Mouse (Mus musculus) neural tube, embryonic 10.5 days (tissue): Measurements from ENCODE around the gene Hist1h2be.

Experiments
- DNase-seq: peaks from one replicate; pipeline ENCODE4 v3.0.0-alpha.2; 2017; ENCODE audit warnings: low spot score; ENCODE audit errors: extremely low spot score

The Hist1h2be gene

GRCm38 (mm10) chr13:23620733-23621531, at the start of gene Hist1h2be:
TSS of gene Hist1h2be (minus strand) at chr13:23621124.
- peak; percentile 73 for DNase-seq

DNA sequence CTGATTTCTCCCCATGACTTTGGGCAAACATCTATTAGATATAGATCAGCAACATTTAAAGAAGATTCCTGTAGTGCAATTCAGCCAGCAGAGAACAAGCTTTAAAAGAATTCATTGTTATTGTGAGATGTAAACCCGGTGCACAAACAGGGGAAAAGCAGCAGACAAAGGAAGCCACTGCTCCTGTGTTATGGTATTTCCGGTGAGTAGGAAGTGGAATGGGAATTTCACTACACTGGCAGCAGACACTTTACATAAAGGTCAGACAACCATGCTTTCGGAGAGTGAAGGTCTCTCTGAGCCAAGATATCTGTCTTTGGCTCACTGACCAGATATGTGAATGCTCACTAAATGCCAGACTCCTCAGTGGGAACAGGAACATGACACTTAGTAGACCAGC, 41.6 kb upstream of the Hist1h2be start:
- no peak for DNase-seq

DNA sequence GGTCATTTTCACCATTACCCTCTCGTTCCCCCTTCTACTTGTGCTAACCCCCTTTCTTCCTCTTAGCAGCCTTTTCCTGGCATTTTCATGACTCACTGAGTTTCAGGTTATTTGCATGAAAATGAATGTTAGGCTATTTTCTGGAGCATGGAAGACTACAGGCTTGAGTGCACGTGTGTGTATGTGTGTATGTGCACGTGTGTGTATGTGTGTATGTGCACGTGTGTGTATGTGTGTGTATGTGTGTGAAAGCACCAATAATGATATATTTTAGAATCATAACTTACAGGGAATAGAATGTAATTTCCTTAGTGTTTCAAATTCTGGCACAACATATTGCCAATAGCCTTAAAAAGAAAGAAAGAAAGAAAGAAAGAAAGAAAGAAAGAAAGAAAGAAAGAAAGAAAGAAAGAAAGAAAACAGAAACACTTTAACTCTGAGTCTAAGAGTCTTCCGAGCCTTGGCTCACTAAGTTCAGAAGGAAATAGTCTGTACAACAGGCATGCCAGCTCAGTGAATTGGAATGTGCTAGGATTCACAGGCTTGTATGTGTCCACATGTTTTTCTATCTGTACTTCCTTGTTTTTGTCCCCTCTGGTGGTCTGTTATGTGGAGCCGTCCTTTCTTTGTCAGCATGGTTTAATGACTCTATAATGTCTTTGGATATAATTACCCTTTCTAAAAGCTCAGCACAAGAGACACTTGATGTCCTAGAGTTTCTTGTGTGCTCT, 38.9 kb upstream of the Hist1h2be start:
- DNase-seq = no peak

GRCm38 (mm10) chr13:23630653-23631052, 9.7 kb upstream of the Hist1h2be start:
- DNase-seq = no peak

GRCm38 (mm10) chr13:23622861-23623450, 2.0 kb upstream of the Hist1h2be start:
- no peak for DNase-seq

DNA sequence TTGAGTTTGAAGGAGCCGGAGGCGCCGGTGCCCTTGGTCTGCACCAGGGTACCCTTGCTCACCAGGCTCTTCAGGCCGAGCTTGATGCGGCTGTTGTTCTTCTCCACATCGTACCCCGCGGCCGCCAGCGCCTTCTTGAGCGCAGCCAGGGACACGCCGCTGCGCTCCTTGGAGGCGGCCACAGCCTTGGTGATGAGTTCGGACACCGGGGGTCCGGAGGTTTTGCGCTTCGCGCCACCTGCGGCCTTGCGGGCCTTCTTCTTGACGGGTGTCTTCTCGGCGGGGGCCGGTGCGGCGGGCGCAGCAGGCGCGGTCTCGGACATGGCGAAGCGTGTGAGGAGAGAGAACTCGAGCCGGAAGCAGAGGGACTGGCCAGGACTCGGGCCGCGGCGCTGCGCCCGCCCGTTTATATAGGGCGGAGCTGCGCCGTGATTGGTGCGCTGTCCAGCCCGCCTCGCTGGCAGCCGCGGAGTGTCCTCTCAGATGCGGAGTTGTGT, 1.3 kb upstream of the Hist1h2be start, which contains the start of gene Hist1h1e:
Hist1h1e (minus strand) TSS at position 384 of the 497 bp plus-strand sequence.
- peak; percentile 92 for DNase-seq

GRCm38 (mm10) chr13:23621532-23622174, 729 bp upstream of the Hist1h2be start:
- peak; percentile 75 for DNase-seq

- no peak for DNase-seq
These were observed 730 bp downstream of the Hist1h2be start for GRCm38 (mm10) chr13:23620056-23620732.

DNA sequence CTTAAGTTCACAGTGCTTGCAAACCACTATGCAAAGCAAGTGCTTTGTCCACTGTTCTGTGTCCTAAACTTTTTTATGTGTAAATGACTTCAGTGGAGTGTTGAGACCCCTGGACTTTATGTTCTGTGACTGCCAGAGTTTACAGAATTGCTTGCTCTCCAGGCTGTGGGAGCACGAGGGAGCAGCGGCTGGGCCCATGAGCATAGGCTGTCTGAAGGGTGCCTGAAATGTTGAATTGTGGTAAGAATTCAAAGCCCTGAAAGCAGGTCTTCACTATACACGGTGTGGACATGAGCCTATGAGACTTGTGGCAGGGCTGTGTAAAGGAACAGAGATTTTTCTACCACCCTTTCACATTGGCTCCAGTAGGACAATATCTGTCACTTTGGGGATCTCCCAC, 9.3 kb downstream of the Hist1h2be start:
- no peak for DNase-seq

- no peak for DNase-seq
These were observed 10.5 kb downstream of the Hist1h2be start for GRCm38 (mm10) chr13:23610393-23610792.

- no peak for DNase-seq
These were observed 11.1 kb downstream of the Hist1h2be start for GRCm38 (mm10) chr13:23609844-23610243.

DNA sequence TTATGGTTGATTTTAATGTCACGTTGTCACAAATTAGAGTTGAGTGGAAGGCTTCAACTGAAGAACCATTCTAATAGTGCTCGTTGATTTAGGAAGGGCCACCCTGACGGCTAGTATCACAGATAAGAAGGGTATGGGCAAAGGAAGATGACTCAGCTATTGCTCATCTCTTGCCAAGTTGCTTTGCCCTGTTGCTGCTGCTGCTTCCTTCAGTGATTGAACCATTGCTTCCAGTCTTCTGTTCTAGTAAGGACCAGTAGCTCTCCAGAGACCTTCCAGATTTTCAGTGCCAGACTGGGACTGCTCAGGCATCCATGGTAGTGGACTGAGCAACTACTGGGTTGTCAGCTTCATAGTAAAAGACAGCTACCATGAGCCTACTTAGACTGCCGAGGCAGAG, 11.7 kb downstream of the Hist1h2be start:
- DNase-seq = no peak

DNA sequence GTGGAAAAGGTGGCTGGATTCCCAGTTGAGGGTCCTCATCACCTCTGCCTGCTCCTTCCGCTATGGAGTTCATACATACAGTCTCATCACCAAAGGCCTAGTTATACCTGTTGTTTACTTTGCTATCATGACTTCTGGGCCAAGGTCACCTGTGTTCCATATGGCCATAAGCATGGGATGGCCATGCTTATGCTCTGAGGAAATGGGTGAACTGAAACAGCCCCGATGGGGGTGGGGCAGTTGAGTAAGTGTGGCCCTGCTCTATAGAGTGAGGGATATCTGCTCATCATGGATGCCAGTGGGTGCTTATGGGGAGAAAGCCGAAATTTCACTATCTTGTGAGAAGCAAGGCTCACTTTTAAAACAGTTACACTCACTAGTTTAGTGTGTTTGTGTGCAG, 15.9 kb downstream of the Hist1h2be start:
- no peak for DNase-seq

DNA sequence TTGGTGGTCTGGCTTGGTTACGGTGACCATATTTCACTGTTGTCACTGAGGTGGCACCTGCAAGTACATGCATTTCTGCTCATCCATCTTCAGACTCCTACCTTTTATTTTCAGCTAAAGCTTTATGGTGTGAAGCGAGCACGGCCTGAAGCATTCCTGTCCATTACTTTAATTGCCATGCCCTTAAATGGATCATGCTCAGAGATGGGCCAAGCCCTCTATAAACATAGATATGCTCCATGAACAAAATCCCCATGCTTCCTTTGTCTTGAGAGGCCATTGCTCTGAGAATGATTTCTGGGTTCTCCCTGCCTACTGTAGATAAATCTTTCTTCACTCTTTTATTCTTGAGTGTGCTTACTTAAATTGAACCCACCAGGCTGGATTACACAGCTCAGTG, 16.5 kb downstream of the Hist1h2be start:
- no peak for DNase-seq

- no peak for DNase-seq
These were observed 17.7 kb downstream of the Hist1h2be start for GRCm38 (mm10) chr13:23603182-23603699.

DNA sequence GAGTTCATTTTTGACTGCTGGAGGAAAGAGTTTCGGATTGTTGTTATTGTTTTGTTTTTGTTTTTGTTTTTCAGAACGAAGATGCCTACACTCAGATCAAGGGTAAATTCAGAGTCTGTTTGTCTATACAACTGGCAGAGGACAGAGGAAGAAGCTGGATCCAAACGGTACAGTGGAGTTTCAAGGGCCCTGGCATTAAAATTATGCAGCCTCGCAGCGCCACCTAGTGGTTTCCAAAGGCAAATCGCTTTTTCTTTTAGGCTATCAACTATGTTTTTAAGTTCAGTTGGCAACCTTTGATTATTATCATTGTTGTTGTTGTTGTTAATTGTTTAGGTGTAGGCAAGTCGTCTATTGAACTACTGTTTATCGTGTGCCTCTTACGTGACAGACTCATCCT, 23.0 kb downstream of the Hist1h2be start:
- peak; percentile 81 for DNase-seq

DNA sequence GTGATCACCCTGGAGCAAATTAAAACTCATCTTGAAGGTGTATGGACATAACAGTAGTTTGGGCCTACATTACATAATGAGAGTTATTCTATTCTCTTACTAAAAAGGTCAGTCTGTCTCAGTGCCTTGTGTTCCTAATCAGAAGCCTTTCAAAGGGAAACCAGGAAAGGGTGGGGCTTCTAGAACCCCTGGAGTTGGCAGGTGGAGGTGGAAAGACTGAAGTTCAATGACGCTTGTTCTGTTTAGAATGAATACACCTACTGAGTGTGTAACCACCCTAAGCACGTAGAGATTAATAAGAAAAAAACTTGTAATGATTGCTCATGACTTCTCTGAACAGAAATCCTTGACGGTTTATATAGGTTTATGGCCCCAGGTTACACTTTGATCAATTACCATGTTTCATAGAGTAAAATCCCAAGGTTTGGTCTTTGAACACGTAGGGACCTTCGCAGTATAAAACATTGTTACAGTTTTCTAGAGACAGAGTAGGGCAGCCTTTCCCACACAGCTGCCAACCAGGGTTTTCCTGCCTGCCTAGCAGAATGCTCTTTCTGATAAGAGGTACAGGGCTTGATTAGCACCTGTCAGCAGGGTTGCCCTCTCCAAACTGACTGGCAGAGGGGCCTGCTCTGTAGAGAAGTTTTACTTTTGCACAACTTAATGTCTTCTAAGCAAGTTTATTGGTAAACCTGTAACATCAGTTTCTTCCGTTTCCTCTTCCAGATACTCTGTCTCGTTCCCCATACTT, 25.1 kb downstream of the Hist1h2be start:
- no peak for DNase-seq

GRCm38 (mm10) chr13:23595185-23595584, 25.7 kb downstream of the Hist1h2be start:
- DNase-seq = no peak

GRCm38 (mm10) chr13:23593051-23593770, 27.7 kb downstream of the Hist1h2be start:
- DNase-seq = no peak
